Mouse (Mus musculus) G1E (cell line): ENCODE data around the gene Dock8.

Experiments
- CTCF ChIP-seq: IDR thresholded peaks from 2 replicates; pipeline ENCODE4 v1.5.1; 2012; ENCODE audit warnings: low read depth, low read length, inconsistent platforms, mixed read lengths
- GATA1 ChIP-seq: IDR thresholded peaks from 2 replicates; pipeline ENCODE4 v1.6.1; 2012; ENCODE audit warnings: borderline replicate concordance, low read length, inconsistent platforms, mixed read lengths

DNA sequence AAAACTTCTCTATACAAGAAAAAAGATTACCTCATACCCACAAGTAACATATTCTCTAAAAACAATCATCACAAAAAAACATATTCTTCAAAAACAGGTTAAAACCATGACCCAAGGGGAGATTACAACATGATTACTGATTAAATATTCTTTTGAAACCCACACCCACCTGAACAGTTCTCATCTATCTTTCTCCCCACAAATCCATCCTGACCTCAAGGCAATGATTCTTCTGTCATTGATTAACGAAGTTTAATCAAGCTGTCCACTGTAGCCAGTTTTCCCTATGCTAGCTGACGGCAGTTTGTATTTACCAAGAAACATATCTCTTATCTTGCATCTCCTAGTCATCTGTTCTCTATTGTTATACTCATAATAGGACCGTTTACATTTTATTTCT, 98.6 kb downstream of the Dock8 start:
- TF ChIP-seq CTCF (no peak), GATA1 (no peak)
